Mouse (Mus musculus): ENCODE measurements around the gene Olfr804.

DNA sequence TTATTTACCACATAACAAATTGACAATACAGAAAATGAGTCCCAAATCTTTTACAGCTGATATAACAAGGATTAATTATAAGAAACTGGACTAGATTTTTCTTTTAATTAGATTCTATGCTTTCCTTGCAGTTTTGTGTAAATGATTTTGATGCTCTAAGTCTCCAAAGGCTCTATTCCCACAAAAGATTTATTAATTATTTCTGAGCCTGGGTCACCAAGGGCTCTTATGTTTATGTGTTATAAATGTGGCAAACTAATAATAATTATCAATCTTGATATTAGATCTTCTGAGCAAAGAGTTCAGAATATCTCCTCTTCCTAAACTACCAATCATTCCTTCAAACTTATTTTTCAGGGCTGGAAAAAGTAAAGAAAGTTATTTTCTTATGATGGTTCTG lies 45.6 kb upstream of the Olfr804 start, which contains the start of gene Olfr800:
- TF ChIP-seq CTCF (IDR thresholded peaks at IDR 0.05; ENCODE audit: low read depth) = no peak
- no peak for TF ChIP-seq EP300 (IDR thresholded peaks at IDR 0.05; ENCODE audit: low read depth)
